Mouse (Mus musculus) kidney, adult 11 months (tissue): ENCODE results near the gene Gnb1.

Experiments
- DNase-seq: peaks from one replicate; pipeline ENCODE4 v3.0.0; 2022

Gnb1 gene

GRCm38 (mm10) chr4:155580420-155580819 lies 89.3 kb downstream of the Gnb1 start:
- no peak for DNase-seq

- DNase-seq = no peak
These were observed 91.2 kb downstream of the Gnb1 start for GRCm38 (mm10) chr4:155582279-155582905.

GRCm38 (mm10) chr4:155589356-155589755 lies 98.2 kb downstream of the Gnb1 start:
- DNase-seq = no peak

GRCm38 (mm10) chr4:155591012-155591719 lies 100.0 kb downstream of the Gnb1 start:
- no peak for DNase-seq

- no peak for DNase-seq
These were observed 102.6 kb downstream of the Gnb1 start for GRCm38 (mm10) chr4:155593780-155594179.

GRCm38 (mm10) chr4:155595777-155596176 lies 104.6 kb downstream of the Gnb1 start:
- DNase-seq = no peak

GRCm38 (mm10) chr4:155596606-155597005 lies 105.4 kb downstream of the Gnb1 start:
- no peak for DNase-seq

- DNase-seq = no peak
These were observed 107.4 kb downstream of the Gnb1 start for GRCm38 (mm10) chr4:155598536-155598935.

- no peak for DNase-seq
These were observed 109.0 kb downstream of the Gnb1 start for GRCm38 (mm10) chr4:155599901-155600825.

GRCm38 (mm10) chr4:155601091-155601996 lies 110.2 kb downstream of the Gnb1 start, which contains the start of gene Slc35e2:
TSS of gene Slc35e2 (plus strand) at chr4:155601416.
- peak; percentile 94 for DNase-seq

- no peak for DNase-seq
These were observed 110.9 kb downstream of the Gnb1 start for GRCm38 (mm10) chr4:155601997-155602456.

- DNase-seq = no peak
These were observed 111.6 kb downstream of the Gnb1 start for GRCm38 (mm10) chr4:155602753-155603152.

GRCm38 (mm10) chr4:155603801-155604200 lies 112.6 kb downstream of the Gnb1 start:
- DNase-seq = no peak

- DNase-seq = no peak
These were observed 114.0 kb downstream of the Gnb1 start for GRCm38 (mm10) chr4:155605132-155605531.

- DNase-seq = no peak
These were observed 115.7 kb downstream of the Gnb1 start for GRCm38 (mm10) chr4:155606825-155607224.
